Comparison of ENCODE assay signal across 23 mouse cellular contexts in the genomic region with DNA sequence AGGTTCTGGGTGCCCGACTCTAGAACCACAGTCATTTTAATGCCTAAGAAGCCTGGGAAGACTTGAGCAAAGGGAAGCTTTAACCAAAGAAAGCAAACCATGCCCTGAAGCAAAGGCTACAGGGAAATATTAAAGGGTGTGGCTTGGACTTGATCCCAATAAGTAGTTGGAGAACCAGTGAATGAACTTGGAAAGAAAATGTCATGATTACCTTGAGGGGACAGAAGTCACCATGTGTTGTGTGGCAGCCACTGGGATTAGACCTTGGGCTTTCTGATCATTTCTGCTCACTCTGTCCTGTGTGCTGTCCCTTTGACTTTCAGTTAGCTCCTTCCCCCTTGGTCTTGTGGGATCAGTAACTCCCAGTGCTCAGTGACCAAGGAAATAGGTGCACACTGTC. TPM values are rescaled to one million over a fixed set of nuclear protein-coding genes. Genes with fewer than 3 reads are reported as not detected.
A peak's percentile ranks its signal among the peaks of the same experiment; 100 is the strongest.
DNase-seq lines count a peak whose midpoint lies in the region; ATAC-seq and TF ChIP-seq lines count a peak whose summit lies in the region.
"Had no signal": no experiment of that assay in that cellular context is flagged by ENCODE, and none has a peak within 500 bp of the region (broad histone marks: within the 10 kb centered on the region; RNA-seq: fewer than 3 reads in every experiment).

No protein-coding gene starts in this region.

- TF ChIP-seq POLR2A in liver, adult 2 months (IDR thresholded peaks at IDR 0.05; ENCODE audit: extremely low read depth, insufficient read depth, low read length) = no peak
- TF ChIP-seq POLR2A in small intestine, adult 2 months (IDR thresholded peaks at IDR 0.05; ENCODE audit: low read depth, low read length) = no peak

- no peak overlapping the region for H3K4me2 ChIP-seq in intestine, embryonic 16.5 days (ENCODE audit: low read depth, low read length)
- no peak overlapping the region for H3K4me2 ChIP-seq in intestine, postnatal 0 days (replicated peaks; ENCODE audit: low read depth)
- no peak overlapping the region for H3K4me2 ChIP-seq in liver, embryonic 11.5 days
- H3K4me2 ChIP-seq: forebrain, embryonic 13.5 days; heart, embryonic 13.5 days; hindbrain, embryonic 14.5 days had no signal

- H3K27me3 ChIP-seq in intestine, embryonic 16.5 days (replicated peaks; ENCODE audit: control insufficient read depth, insufficient read depth, low read length) = no peaks in the 10 kb centered on the region
- H3K27me3 ChIP-seq in intestine, postnatal 0 days (replicated peaks; ENCODE audit: control insufficient read depth, insufficient read depth, low read length) = no peaks in the 10 kb centered on the region
- H3K27me3 ChIP-seq in liver, adult 2 months (ENCODE audit: control insufficient read depth, insufficient read depth, low read length) = no peaks in the 10 kb centered on the region
- no peaks in the 10 kb centered on the region for H3K27me3 ChIP-seq in liver, embryonic 11.5 days (replicated peaks; ENCODE audit: control insufficient read depth, insufficient read depth, low read length)
- H3K27me3 ChIP-seq in small intestine, adult 2 months (ENCODE audit: control insufficient read depth, insufficient read depth, low read length) = no peaks in the 10 kb centered on the region
- H3K27me3 ChIP-seq: forebrain, embryonic 13.5 days; heart, embryonic 13.5 days had no signal

- peak; percentile 50 for ATAC-seq in intestine, embryonic 16.5 days
- no peak for ATAC-seq in intestine, postnatal 0 days
- ATAC-seq in liver, embryonic 11.5 days (replicated peaks; ENCODE audit: low FRiP score) = no peak
- no peak for ATAC-seq in CD4-positive, CD25-positive, alpha-beta regulatory T cell, adult 4 months
- ATAC-seq: activated CD4-positive, CD25-positive, alpha-beta regulatory T cell, adult 4 months; forebrain, embryonic 13.5 days; forebrain, embryonic 16.5 days; hindbrain, postnatal 0 days; inflammation-experienced regulatory T-cells, adult 6 months had no signal

- no peak overlapping the region for H3K27ac ChIP-seq in intestine, embryonic 16.5 days (ENCODE audit: low read length)
- no peak overlapping the region for H3K27ac ChIP-seq in intestine, postnatal 0 days (ENCODE audit: low read depth, low read length)
- H3K27ac ChIP-seq in liver, adult 2 months (replicated peaks; ENCODE audit: insufficient read depth, low read depth, low read length) = peak overlapping the region; percentile 34; the same call in 1 of the 2 replicates
- no peak overlapping the region for H3K27ac ChIP-seq in liver, embryonic 11.5 days (ENCODE audit: low read depth, low read length)
- H3K27ac ChIP-seq in small intestine, adult 2 months (ENCODE audit: insufficient read depth, low read depth, low read length) = peak overlapping the region; percentile 67
- H3K27ac ChIP-seq: forebrain, embryonic 10.5 days; forebrain, embryonic 13.5 days; heart, adult 2 months; heart, embryonic 10.5 days; heart, embryonic 13.5 days; hindbrain, embryonic 14.5 days; hindbrain, postnatal 0 days had no signal

- H3K9me3 ChIP-seq in intestine, embryonic 16.5 days (ENCODE audit: control insufficient read depth, low read length) = no peaks in the 10 kb centered on the region
- H3K9me3 ChIP-seq in intestine, postnatal 0 days (ENCODE audit: control insufficient read depth) = no peaks in the 10 kb centered on the region
- H3K9me3 ChIP-seq in liver, embryonic 11.5 days (ENCODE audit: control insufficient read depth, low read length) = no peaks in the 10 kb centered on the region
- H3K9me3 ChIP-seq: forebrain, embryonic 10.5 days; forebrain, embryonic 13.5 days; heart, embryonic 10.5 days; heart, embryonic 13.5 days had no signal

- DNase-seq in liver, adult 2 months (ENCODE audit: extremely low read depth, low read depth, low spot score) = peak; percentile 55
- no peak for DNase-seq in liver, embryonic 11.5 days (ENCODE audit: low spot score)
- DNase-seq: cerebellum, adult 11-12 months; cerebellum, adult 9-10 months; cerebellum, postnatal 14 days; gastrocnemius, postnatal 10 days; gastrocnemius, postnatal 36 days; heart, adult 2 months; heart, postnatal 14 days; heart, postnatal 4 days had no signal

- no peak for TF ChIP-seq CTCF in intestine, postnatal 0 days (IDR thresholded peaks at IDR 0.05; ENCODE audit: low read depth)
- no peak for TF ChIP-seq CTCF in liver, adult 2 months (IDR thresholded peaks at IDR 0.05; ENCODE audit: low read depth, low read length)
- TF ChIP-seq CTCF in small intestine, adult 2 months (IDR thresholded peaks at IDR 0.05; ENCODE audit: extremely low read depth, insufficient read length, insufficient replicate concordance, low read depth, low read length) = no peak

- H3K4me3 ChIP-seq in intestine, embryonic 16.5 days (ENCODE audit: low read length) = no peak overlapping the region
- no peak overlapping the region for H3K4me3 ChIP-seq in intestine, postnatal 0 days (ENCODE audit: low read depth, low read length)
- no peak overlapping the region for H3K4me3 ChIP-seq in liver, adult 2 months (ENCODE audit: insufficient read depth, low read depth, low read length)
- no peak overlapping the region for H3K4me3 ChIP-seq in liver, embryonic 11.5 days (ENCODE audit: low read depth, low read length)
- H3K4me3 ChIP-seq in small intestine, adult 2 months (ENCODE audit: low read depth, low read length) = no peak overlapping the region
- H3K4me3 ChIP-seq: forebrain, embryonic 10.5 days; forebrain, embryonic 13.5 days; heart, adult 2 months; heart, embryonic 10.5 days; heart, embryonic 13.5 days had no signal

- H3K79me2 ChIP-seq in liver, adult 2 months (ENCODE audit: control insufficient read depth, insufficient read depth, low read length) = peaks cover 31% of the 10 kb centered on the region

- WGBS in intestine, embryonic 16.5 days = 96% methylated on average over 1 of the region's 1 CpGs
- 85% methylated on average over 1 of the region's 1 CpGs for WGBS in intestine, postnatal 0 days
- 95% methylated on average over 1 of the region's 1 CpGs for WGBS in liver, adult 2 months
- 81% methylated on average over 1 of the region's 1 CpGs for WGBS in liver, embryonic 11.5 days
- 39% methylated on average over 1 of the region's 1 CpGs for WGBS in small intestine, adult 2 months

- H3K4me1 ChIP-seq in intestine, embryonic 16.5 days (ENCODE audit: control insufficient read depth, insufficient read depth, low read length) = peaks cover 3% of the 10 kb centered on the region; the same call in 1 of the 2 replicates
- no peaks in the 10 kb centered on the region for H3K4me1 ChIP-seq in intestine, postnatal 0 days (replicated peaks; ENCODE audit: control insufficient read depth, insufficient read depth, low read length)
- H3K4me1 ChIP-seq in liver, adult 2 months (ENCODE audit: control insufficient read depth, insufficient read depth, low read length) = peaks cover 17% of the 10 kb centered on the region
- H3K4me1 ChIP-seq in liver, embryonic 11.5 days (replicated peaks; ENCODE audit: control insufficient read depth, insufficient read depth, low read length) = peaks cover 6% of the 10 kb centered on the region; the same call in 1 of the 2 replicates
- H3K4me1 ChIP-seq in small intestine, adult 2 months (ENCODE audit: control insufficient read depth, insufficient read depth, insufficient read length, low read length) = peaks cover 13% of the 10 kb centered on the region; the same call in 1 of the 2 replicates
- H3K4me1 ChIP-seq: forebrain, embryonic 10.5 days; forebrain, embryonic 13.5 days had no signal

- H3K36me3 ChIP-seq in intestine, embryonic 16.5 days (ENCODE audit: control insufficient read depth, insufficient read depth, low read length) = no peaks in the 10 kb centered on the region
- peaks cover 7% of the 10 kb centered on the region; the same call in 1 of the 2 replicates for H3K36me3 ChIP-seq in intestine, postnatal 0 days (ENCODE audit: control insufficient read depth, insufficient read depth)
- H3K36me3 ChIP-seq in liver, adult 2 months (ENCODE audit: control insufficient read depth, insufficient read depth, low read length) = no peaks in the 10 kb centered on the region; the same call in 1 of the 2 replicates
- H3K36me3 ChIP-seq in liver, embryonic 11.5 days (ENCODE audit: control insufficient read depth, insufficient read depth, low read length) = no peaks in the 10 kb centered on the region; the same call in 1 of the 2 replicates
- no peaks in the 10 kb centered on the region for H3K36me3 ChIP-seq in small intestine, adult 2 months (ENCODE audit: control insufficient read depth, insufficient read depth, low read length)

- H3K9ac ChIP-seq in intestine, embryonic 16.5 days (ENCODE audit: low read depth, low read length) = no peak overlapping the region
- no peak overlapping the region for H3K9ac ChIP-seq in intestine, postnatal 0 days (ENCODE audit: low read depth, low read length)
- no peak overlapping the region for H3K9ac ChIP-seq in liver, adult 2 months (ENCODE audit: low read depth, low read length)
- no peak overlapping the region for H3K9ac ChIP-seq in liver, embryonic 11.5 days (ENCODE audit: low read depth, low read length)
- H3K9ac ChIP-seq: forebrain, embryonic 13.5 days; heart, embryonic 13.5 days; hindbrain, embryonic 14.5 days had no signal

RNA-seq across cellular contexts. Expression of gene Etv6, which starts 38.9 kb away (rescaled TPM):
- 10.4 and 10.5 TPM in 2 replicates for polyA plus RNA-seq in intestine, embryonic 16.5 days (2015; fragmentation: Nextera tagmentation; extraction: Ambion mirVana)
- 7.8 and 9.4 TPM in 2 replicates for polyA plus RNA-seq in intestine, postnatal 0 days (2015; fragmentation: Nextera tagmentation; extraction: Ambion mirVana)
- total RNA-seq in liver, adult 2 months (2014; rRNA removed) = 4.0 and 4.1 TPM in 2 replicates
- 8.6 and 10.6 TPM in 2 replicates for polyA plus RNA-seq in liver, adult 2 months (2012; rRNA removed)
- 12.6 and 13.0 TPM in 2 replicates for polyA plus RNA-seq in liver, embryonic 11.5 days (2014; fragmentation: Nextera tagmentation; extraction: Ambion mirVana)
- polyA plus RNA-seq in small intestine, adult 2 months (2012; rRNA removed) = 11.0 and 16.2 TPM in 2 replicates
- 10 to 100 TPM in 1 of 2 experiments, 1 to 10 TPM in 1; 9.6 to 11.6 TPM for polyA plus RNA-seq in CD4-positive, CD25-positive, alpha-beta regulatory T cell, adult 4 months (2017; shearing (Covaris generic))

Comparison
In these comparisons a context has a peak if more than half of its experiments do, and no peak if none do; other contexts are left out.
1. H3K27ac ChIP-seq: peak in liver, adult 2 months (single experiment) and small intestine, adult 2 months (single experiment); none in intestine, embryonic 16.5 days (single experiment), intestine, postnatal 0 days (single experiment) and liver, embryonic 11.5 days (single experiment).